Mouse (Mus musculus): Measurements from ENCODE around the gene Gm14406. TPM values are rescaled to one million over a fixed set of nuclear protein-coding genes. Genes with fewer than 3 reads are reported as not detected.

Gm14406 gene
- polyA plus RNA-seq, 1 experiment from 2014 or later, result not detected

- Histone ChIP-seq H3K4me3 (ENCODE audit: low read depth, low read length) (no peak overlapping the region), H3K4me2 (replicated peaks; ENCODE audit: low read depth, low read length) (no peak overlapping the region), H3K9me3 (ENCODE audit: low read length) (no peaks in the 10 kb centered on the region), H3K27me3 (replicated peaks; ENCODE audit: insufficient read depth, low read length) (no peaks in the 10 kb centered on the region), H3K36me3 (ENCODE audit: insufficient read depth, low read length) (no peaks in the 10 kb centered on the region), H3K4me1 (ENCODE audit: insufficient read depth, low read depth, low read length) (no peaks in the 10 kb centered on the region), H3K9ac (replicated peaks; ENCODE audit: low read depth) (no peak overlapping the region), H3K27ac (ENCODE audit: low read length) (no peak overlapping the region)
- ATAC-seq (no peak), DNase-seq (ENCODE audit: low spot score) (no peak)
- no peak for TF ChIP-seq CTCF (IDR thresholded peaks at IDR 0.05)
- TF ChIP-seq EP300 (IDR thresholded peaks at IDR 0.05), result no peak
- WGBS, result 89% methylated on average over 20 of the region's 20 CpGs
These were observed 54.9 kb downstream of the Gm14406 start for GRCm38 (mm10) chr2:177523061-177523460.

DNA sequence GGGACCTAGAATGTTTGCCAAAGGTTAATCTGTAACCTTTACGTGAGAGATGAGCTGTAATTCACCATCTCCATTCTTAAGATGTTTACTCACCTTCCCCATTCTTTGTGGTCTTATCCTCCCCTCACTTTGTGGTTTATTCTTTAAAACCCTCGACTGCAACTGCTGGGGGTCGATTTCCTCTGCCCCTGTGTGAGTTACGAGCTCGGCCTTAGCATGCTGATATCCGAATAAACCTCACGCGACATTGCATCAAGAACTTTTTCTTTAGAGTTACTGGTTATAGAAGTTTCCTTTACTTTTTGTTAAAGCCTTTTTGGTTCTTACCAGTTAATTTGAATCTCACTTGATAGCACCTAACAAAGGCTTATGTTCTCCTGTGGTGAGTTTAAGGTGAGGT is 58.0 kb downstream of the Gm14406 start:
- DNase-seq (ENCODE audit: low spot score) (no peak), ATAC-seq (no peak)
- Histone ChIP-seq H3K4me3 (ENCODE audit: low read depth, low read length) (no peak overlapping the region), H3K9ac (replicated peaks; ENCODE audit: low read depth) (no peak overlapping the region), H3K9me3 (ENCODE audit: low read length) (no peaks in the 10 kb centered on the region), H3K27ac (ENCODE audit: low read length) (no peak overlapping the region), H3K27me3 (replicated peaks; ENCODE audit: insufficient read depth, low read length) (no peaks in the 10 kb centered on the region), H3K36me3 (ENCODE audit: insufficient read depth, low read length) (no peaks in the 10 kb centered on the region), H3K4me2 (replicated peaks; ENCODE audit: low read depth, low read length) (no peak overlapping the region), H3K4me1 (ENCODE audit: insufficient read depth, low read depth, low read length) (no peaks in the 10 kb centered on the region)
- WGBS, result 72% methylated on average over 8 of the region's 8 CpGs
- TF ChIP-seq CTCF (IDR thresholded peaks at IDR 0.05) (no peak), EP300 (IDR thresholded peaks at IDR 0.05) (no peak)

Other genes with a start within 250 kb of the Gm14406 start
- gene Gm14418, start 179.9 kb downstream of the Gm14406 start, polyA plus RNA-seq (2015; fragmentation: Nextera tagmentation; extraction: Ambion mirVana), result 11.0 and 12.7 TPM in 2 replicates
- 9.6 and 10.0 TPM in 2 replicates for gene Zfp970, start 113.5 kb downstream of the Gm14406 start, polyA plus RNA-seq (2015; fragmentation: Nextera tagmentation; extraction: Ambion mirVana)
- gene Gm14403, start 80.0 kb downstream of the Gm14406 start, polyA plus RNA-seq (2015; fragmentation: Nextera tagmentation; extraction: Ambion mirVana), result 7.6 and 8.2 TPM in 2 replicates
- gene Gm14322, start 181.1 kb upstream of the Gm14406 start, polyA plus RNA-seq (2015; fragmentation: Nextera tagmentation; extraction: Ambion mirVana), result 9.0 and 9.7 TPM in 2 replicates

Measured in lung, postnatal 0 days (tissue).